Mouse (Mus musculus) hindbrain, embryonic 13.5 days (tissue): ENCODE measurements around the gene Slc44a3. TPM values are rescaled to one million over a fixed set of nuclear protein-coding genes. Genes with fewer than 3 reads are reported as not detected.

Experiments used
- ATAC-seq: fragments of 200-750 bp; cut with Nextera tagmentation; 2 replicates; pipeline ENCODE4 v1.8.0; 2017; ENCODE audit warnings: moderate TSS enrichment; ENCODE audit not compliant: low FRiP score
- H3K27ac ChIP-seq: fragments of 300-500 bp; sonication (generic); 2 replicates; pipeline ENCODE4 v1.5.1; 2015; ENCODE audit warnings: inconsistent platforms, mild to moderate bottlenecking, moderate library complexity
- H3K27me3 ChIP-seq: fragments of 300-500 bp; sonication (generic); 2 replicates; pipeline ENCODE4 v1.6.1; 2015; ENCODE audit warnings: mild to moderate bottlenecking, inconsistent platforms
- H3K36me3 ChIP-seq: fragments of 300-500 bp; sonication (generic); 2 replicates; pipeline ENCODE4 v1.6.1; 2015; ENCODE audit warnings: mild to moderate bottlenecking, inconsistent platforms
- H3K4me1 ChIP-seq: fragments of 300-500 bp; sonication (generic); replicated peaks from 2 replicates; pipeline ENCODE4 v1.6.1; 2015; ENCODE audit warnings: inconsistent platforms
- H3K4me2 ChIP-seq: fragments of 300-500 bp; sonication (generic); 2 replicates; pipeline ENCODE4 v1.6.1; 2015; ENCODE audit warnings: inconsistent platforms, mild to moderate bottlenecking, moderate library complexity
- H3K4me3 ChIP-seq: fragments of 300-500 bp; sonication (generic); 2 replicates; pipeline ENCODE4 v1.5.1; 2015; ENCODE audit warnings: mild to moderate bottlenecking, inconsistent platforms
- H3K9ac ChIP-seq: fragments of 300-500 bp; sonication (generic); 2 replicates; pipeline ENCODE4 v1.6.1; 2015; ENCODE audit warnings: mild to moderate bottlenecking, inconsistent platforms
- H3K9me3 ChIP-seq: fragments of 300-500 bp; sonication (generic); 2 replicates; pipeline ENCODE4 v1.6.1; 2016; ENCODE audit warnings: inconsistent platforms
- WGBS: fragments of 180-500 bp; shearing (Covaris S2); methylation state at CpG from one replicate; pipeline ENCODE4 v1.1.7; 2015; 5-methylcytosine and 5-hydroxymethylcytosine counted together
- polyA plus RNA-seq: library from polyadenylated mRNA; unstranded; fragments of >200 nt; fragmentation: Nextera tagmentation; extraction: Ambion mirVana; gene quantifications from 2 replicates; pipeline ENCODE4 v1.2.1, GENCODE M21; 2015

Slc44a3 gene
- polyA plus RNA-seq, 1 experiment from 2014 or later: 0.78 TPM

- Histone ChIP-seq H3K4me1 (peaks cover 58% of the 10 kb centered on the region), H3K36me3 (peaks cover 29% of the 10 kb centered on the region), H3K27ac (no peak overlapping the region), H3K9me3 (no peaks in the 10 kb centered on the region), H3K4me2 (no peak overlapping the region), H3K4me3 (no peak overlapping the region), H3K27me3 (no peaks in the 10 kb centered on the region), H3K9ac (no peak overlapping the region)
- 96% methylated on average over 12 of the region's 12 CpGs for WGBS
- ATAC-seq: no peak
Measured at GRCm38 (mm10) chr3:121441504-121441903, 90.7 kb downstream of the Slc44a3 start.

- H3K4me3 ChIP-seq: no peak overlapping the region
- H3K4me2 ChIP-seq: no peak overlapping the region
- H3K27me3 ChIP-seq: no peaks in the 10 kb centered on the region
- peaks cover 30% of the 10 kb centered on the region for H3K36me3 ChIP-seq
- no peak overlapping the region for H3K9ac ChIP-seq
- 0 out of 2 replicates have a peak overlapping the region, but pooled peaks have one; percentile 12 for H3K27ac ChIP-seq
- 77% methylated on average over 11 of the region's 11 CpGs for WGBS
- ATAC-seq: no peak
- H3K9me3 ChIP-seq: no peaks in the 10 kb centered on the region
- peaks cover 69% of the 10 kb centered on the region for H3K4me1 ChIP-seq
Measured at GRCm38 (mm10) chr3:121439623-121440161, 92.5 kb downstream of the Slc44a3 start.

GRCm38 (mm10) chr3:121437996-121438395 is 94.2 kb downstream of the Slc44a3 start:
- H3K27ac ChIP-seq: no peak overlapping the region
- H3K4me3 ChIP-seq: no peak overlapping the region
- 67% methylated on average over 7 of the region's 7 CpGs for WGBS
- no peak for ATAC-seq
- no peak overlapping the region for H3K4me2 ChIP-seq
- 0 out of 2 replicates have a peak overlapping the region, but pooled peaks have one; percentile 24 for H3K9ac ChIP-seq
- H3K27me3 ChIP-seq: no peaks in the 10 kb centered on the region
- peaks cover 22% of the 10 kb centered on the region for H3K36me3 ChIP-seq
- H3K4me1 ChIP-seq: peaks cover 75% of the 10 kb centered on the region
- H3K9me3 ChIP-seq: no peaks in the 10 kb centered on the region

DNA sequence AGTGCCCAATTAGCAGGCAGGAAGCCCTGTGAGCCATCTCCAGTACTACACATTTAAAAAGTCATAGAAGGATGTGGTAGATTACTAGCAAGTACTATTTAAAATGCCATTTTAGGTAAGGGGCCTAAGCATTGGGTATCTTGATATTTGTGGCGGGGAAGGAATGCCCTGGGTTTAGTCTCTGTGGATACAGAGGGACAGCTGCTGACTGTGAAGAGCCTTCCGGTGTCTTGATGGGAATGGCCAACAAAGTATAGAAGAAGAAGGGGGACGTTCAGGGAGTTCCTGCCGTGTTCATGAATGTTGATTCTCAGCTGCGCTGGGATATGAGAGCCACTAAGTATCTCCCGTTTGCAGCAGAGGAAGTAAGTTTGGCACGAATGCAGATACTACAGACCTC is 95.1 kb downstream of the Slc44a3 start:
- no peak overlapping the region for H3K4me3 ChIP-seq
- no peak overlapping the region for H3K27ac ChIP-seq
- peaks cover 83% of the 10 kb centered on the region for H3K4me1 ChIP-seq
- no peak overlapping the region for H3K9ac ChIP-seq
- no peak overlapping the region for H3K4me2 ChIP-seq
- 88% methylated on average over 7 of the region's 7 CpGs for WGBS
- no peaks in the 10 kb centered on the region for H3K9me3 ChIP-seq
- no peaks in the 10 kb centered on the region for H3K27me3 ChIP-seq
- peaks cover 12% of the 10 kb centered on the region for H3K36me3 ChIP-seq
- no peak for ATAC-seq

DNA sequence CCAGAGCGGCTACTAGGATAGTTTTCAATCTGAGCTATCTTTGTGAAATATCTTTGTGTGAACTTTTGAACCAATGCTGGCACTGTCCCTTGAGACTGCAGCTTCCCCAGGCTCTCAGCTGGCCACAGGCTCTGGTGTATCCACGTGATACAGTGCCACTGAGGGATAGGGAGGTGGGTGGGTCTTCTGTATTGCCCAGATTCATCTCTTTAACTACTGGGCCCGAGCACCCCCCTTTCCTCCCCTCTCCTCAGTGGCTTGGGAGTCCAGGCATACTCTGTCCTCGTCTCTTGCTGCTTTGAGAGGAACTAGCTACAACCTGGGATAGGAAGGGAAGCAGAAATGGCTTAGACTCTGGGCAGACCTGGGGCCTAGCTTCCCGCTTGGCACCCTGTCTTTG is 96.9 kb downstream of the Slc44a3 start:
- H3K27me3 ChIP-seq: no peaks in the 10 kb centered on the region
- H3K4me2 ChIP-seq: 0 out of 2 replicates have a peak overlapping the region, but pooled peaks have one; percentile 1
- H3K4me3 ChIP-seq: no peak overlapping the region
- no peaks in the 10 kb centered on the region for H3K9me3 ChIP-seq
- H3K4me1 ChIP-seq: peaks cover 93% of the 10 kb centered on the region
- H3K9ac ChIP-seq: no peak overlapping the region
- H3K27ac ChIP-seq: peak overlapping the region; percentile 68
- no peak for ATAC-seq
- H3K36me3 ChIP-seq: peaks cover 4% of the 10 kb centered on the region; the same call in 1 of the 2 replicates
- WGBS: 69% methylated on average over 5 of the region's 5 CpGs

DNA sequence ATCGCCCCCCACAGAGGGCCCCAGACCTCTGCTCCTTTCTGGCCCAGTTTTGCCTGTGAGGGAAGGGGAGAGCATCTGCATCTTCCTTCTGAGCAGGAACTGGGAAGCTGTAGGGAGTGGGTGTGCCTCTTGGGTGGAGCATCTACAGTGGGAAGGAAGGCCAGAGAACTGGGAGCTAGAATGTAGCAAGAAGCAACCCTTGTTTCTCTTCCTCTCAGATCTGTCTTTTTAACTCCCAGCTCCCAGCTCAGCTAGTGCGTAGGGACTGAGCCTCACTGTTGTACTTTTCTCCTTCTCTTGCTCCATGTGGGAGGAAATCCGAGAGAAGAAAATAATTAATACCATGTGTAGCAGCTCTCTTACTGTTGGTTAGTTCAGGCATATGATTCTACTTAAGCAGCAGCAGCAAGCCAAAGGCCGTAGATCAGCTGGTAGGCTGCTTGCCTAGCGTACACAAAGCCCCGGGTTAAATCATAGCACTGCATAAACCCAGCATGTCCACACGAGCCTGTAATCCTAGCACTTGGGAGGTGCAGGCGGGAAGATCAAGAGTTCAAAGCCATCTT is 98.2 kb downstream of the Slc44a3 start:
- peak overlapping the region; percentile 60; the same call in 1 of the 2 replicates for H3K27ac ChIP-seq
- H3K9ac ChIP-seq: no peak overlapping the region
- no peaks in the 10 kb centered on the region for H3K9me3 ChIP-seq
- peaks cover 4% of the 10 kb centered on the region; the same call in 1 of the 2 replicates for H3K36me3 ChIP-seq
- 0 out of 2 replicates have a peak overlapping the region, but pooled peaks have one; percentile 23 for H3K4me2 ChIP-seq
- H3K4me3 ChIP-seq: no peak overlapping the region
- WGBS: 64% methylated on average over 8 of the region's 8 CpGs
- no peak for ATAC-seq
- H3K27me3 ChIP-seq: no peaks in the 10 kb centered on the region
- peaks cover 93% of the 10 kb centered on the region for H3K4me1 ChIP-seq

DNA sequence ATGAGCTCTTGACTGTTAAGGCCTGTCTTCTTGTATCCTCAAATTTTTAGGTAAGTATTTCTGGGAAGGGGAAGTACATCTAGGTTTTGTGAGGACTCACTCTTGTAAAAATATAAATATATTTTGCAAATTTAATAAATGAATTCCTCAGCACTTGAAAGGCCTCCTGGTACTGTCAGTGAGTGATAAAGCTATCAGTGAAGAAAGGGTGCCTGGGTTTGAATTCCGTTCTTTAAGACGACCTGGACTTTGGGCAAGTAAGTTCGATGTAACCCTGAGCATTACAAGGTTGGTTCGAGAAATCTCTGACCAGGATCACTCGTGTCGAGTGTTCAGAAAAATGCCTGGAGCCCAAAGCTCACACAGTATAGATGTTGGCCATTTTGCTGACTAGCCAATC is 98.8 kb downstream of the Slc44a3 start:
- Histone ChIP-seq H3K27me3 (no peaks in the 10 kb centered on the region), H3K9me3 (no peaks in the 10 kb centered on the region), H3K4me1 (peaks cover 94% of the 10 kb centered on the region), H3K9ac (no peak overlapping the region), H3K36me3 (peaks cover 4% of the 10 kb centered on the region; the same call in 1 of the 2 replicates), H3K27ac (peak overlapping the region; percentile 60; the same call in 1 of the 2 replicates), H3K4me2 (no peak overlapping the region), H3K4me3 (no peak overlapping the region)
- 86% methylated on average over 6 of the region's 6 CpGs for WGBS
- ATAC-seq: no peak

GRCm38 (mm10) chr3:121430289-121430936 is 101.8 kb downstream of the Slc44a3 start:
- peak overlapping the region; percentile 27; the same call in 1 of the 2 replicates for H3K27ac ChIP-seq
- ATAC-seq: no peak
- peak overlapping the region; percentile 97; the same call in 1 of the 2 replicates for H3K9ac ChIP-seq
- peak overlapping the region; percentile 82 for H3K4me2 ChIP-seq
- H3K9me3 ChIP-seq: no peaks in the 10 kb centered on the region
- H3K27me3 ChIP-seq: no peaks in the 10 kb centered on the region
- H3K4me3 ChIP-seq: peak overlapping the region; percentile 90; the same call in 1 of the 2 replicates
- 25% methylated on average over 7 of the region's 7 CpGs for WGBS
- H3K36me3 ChIP-seq: no peaks in the 10 kb centered on the region
- H3K4me1 ChIP-seq: peaks cover 78% of the 10 kb centered on the region

GRCm38 (mm10) chr3:121429469-121429868 is 102.7 kb downstream of the Slc44a3 start:
- WGBS: 10% methylated on average over 3 of the region's 3 CpGs
- Histone ChIP-seq H3K4me2 (peak overlapping the region; percentile 82), H3K27me3 (0 out of 2 replicates have a peak, but pooled peaks cover 2% of the 10 kb centered on the region), H3K9me3 (no peaks in the 10 kb centered on the region), H3K9ac (peak overlapping the region; percentile 97), H3K27ac (peak overlapping the region; percentile 35), H3K4me3 (peak overlapping the region; percentile 90), H3K4me1 (peaks cover 69% of the 10 kb centered on the region), H3K36me3 (no peaks in the 10 kb centered on the region)
- ATAC-seq: no peak

DNA sequence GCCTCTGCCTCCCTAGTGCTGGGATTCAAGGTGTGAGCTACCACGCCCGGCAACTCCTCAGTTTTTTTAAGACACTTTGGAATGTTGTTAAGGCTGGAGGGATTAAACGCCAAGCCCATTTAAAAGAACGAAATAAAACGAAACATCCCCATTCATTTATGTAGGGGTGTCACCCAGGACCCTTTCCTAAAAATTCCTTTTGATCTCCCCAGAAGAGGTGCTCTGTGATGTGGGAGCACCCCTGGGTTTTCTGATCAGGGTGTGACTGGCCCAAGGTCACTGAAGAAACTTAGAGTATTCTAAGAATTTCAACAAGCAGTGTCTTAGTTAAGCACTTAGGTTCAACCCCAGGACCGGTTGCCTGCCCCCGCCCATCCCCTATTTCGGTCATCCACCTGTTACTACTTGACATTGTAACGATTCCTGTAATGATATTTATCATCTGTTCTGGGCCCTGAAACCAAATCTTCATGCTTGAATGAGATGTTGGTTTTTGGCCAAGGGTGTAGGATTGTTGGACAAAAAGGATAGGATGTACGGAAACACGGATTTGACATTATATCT is 103.4 kb downstream of the Slc44a3 start:
- peak overlapping the region; percentile 99 for H3K27ac ChIP-seq
- ATAC-seq: no peak
- 51% methylated on average over 11 of the region's 11 CpGs for WGBS

DNA sequence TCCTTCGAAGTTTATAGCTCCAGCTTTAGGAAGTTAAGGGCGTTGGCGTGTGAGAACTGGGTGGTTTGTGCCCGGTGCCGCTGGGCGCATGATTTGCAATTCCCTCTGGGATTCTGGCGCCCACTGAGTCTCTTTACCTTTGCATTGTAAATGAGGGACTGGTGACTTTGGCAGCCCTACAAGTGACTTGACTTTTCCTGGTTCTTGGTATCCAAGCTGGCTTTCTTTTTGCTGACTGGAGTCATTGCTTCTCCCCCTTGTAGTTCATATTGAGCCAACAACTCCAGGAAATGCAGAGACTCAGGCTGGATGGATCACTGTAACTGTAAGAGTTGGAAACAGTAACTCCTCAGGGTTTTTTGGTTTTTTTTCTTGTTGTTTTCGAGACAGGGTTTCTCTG is 104.0 kb downstream of the Slc44a3 start:
- peak overlapping the region; percentile 99 for H3K27ac ChIP-seq
- no peak for ATAC-seq
- H3K27me3 ChIP-seq: 0 out of 2 replicates have a peak, but pooled peaks cover 5% of the 10 kb centered on the region
- peak overlapping the region; percentile 97 for H3K9ac ChIP-seq
- 7% methylated on average over 8 of the region's 8 CpGs for WGBS
- H3K4me3 ChIP-seq: peak overlapping the region; percentile 90
- H3K36me3 ChIP-seq: no peaks in the 10 kb centered on the region
- H3K4me1 ChIP-seq: peaks cover 57% of the 10 kb centered on the region
- peak overlapping the region; percentile 82 for H3K4me2 ChIP-seq
- no peaks in the 10 kb centered on the region for H3K9me3 ChIP-seq

More for the DNA sequence above, 103.4 kb downstream of the Slc44a3 start:
- Histone ChIP-seq H3K4me3 (peak overlapping the region; percentile 90), H3K36me3 (no peaks in the 10 kb centered on the region), H3K4me1 (peaks cover 62% of the 10 kb centered on the region), H3K9me3 (no peaks in the 10 kb centered on the region), H3K9ac (peak overlapping the region; percentile 97), H3K4me2 (peak overlapping the region; percentile 82), H3K27me3 (0 out of 2 replicates have a peak, but pooled peaks cover 5% of the 10 kb centered on the region)

- Histone ChIP-seq H3K4me1 (peaks cover 50% of the 10 kb centered on the region), H3K36me3 (no peaks in the 10 kb centered on the region), H3K4me3 (peak overlapping the region; percentile 90), H3K27me3 (0 out of 2 replicates have a peak, but pooled peaks cover 5% of the 10 kb centered on the region), H3K27ac (peak overlapping the region; percentile 99), H3K4me2 (peak overlapping the region; percentile 82), H3K9me3 (no peaks in the 10 kb centered on the region), H3K9ac (peak overlapping the region; percentile 97)
- ATAC-seq: peak; percentile 67
- WGBS: 0% methylated on average over 13 of the region's 13 CpGs
Measured at GRCm38 (mm10) chr3:121427520-121427908, 104.7 kb downstream of the Slc44a3 start.
